Mouse (Mus musculus) CH12.LX (cell line): ENCODE measurements around the gene Gm11492. TPM values are rescaled to one million over a fixed set of nuclear protein-coding genes. Genes with fewer than 3 reads are reported as not detected.
A peak's percentile ranks its signal among the peaks of the same experiment; 100 is the strongest.

Experiments used
- DNase-seq: peaks from one replicate; pipeline ENCODE4 v3.0.0-alpha.2; 2013; ENCODE audit errors: extremely low read depth
- H3K27ac ChIP-seq: 2 replicates; pipeline ENCODE4 v1.5.1; 2012; ENCODE audit warnings: low read depth, mild to moderate bottlenecking, control low read depth, moderate library complexity; ENCODE audit not compliant: insufficient read depth
- H3K27me3 ChIP-seq: replicated peaks from 2 replicates; pipeline ENCODE3; 2012; ENCODE audit warnings: inconsistent platforms
- H3K36me3 ChIP-seq, 2 experiments: replicated peaks in 1 of 2; 2 replicates each; pipeline versions ENCODE3 to v1.6.1; 2012; ENCODE audit warnings: inconsistent platforms in 1 of 2, low read length in 1 of 2, mild to moderate bottlenecking in 1 of 2, mixed read lengths in 1 of 2, moderate library complexity in 1 of 2; ENCODE audit not compliant: control insufficient read depth in 1 of 2, insufficient read depth in 1 of 2
- H3K4me1 ChIP-seq, 2 experiments: 2 replicates each; pipeline ENCODE4 v1.6.1; 2012; ENCODE audit warnings: inconsistent platforms in 1 of 2, moderate library complexity in 1 of 2; ENCODE audit not compliant: insufficient read depth in 2 of 2, control insufficient read depth in 1 of 2
- H3K4me2 ChIP-seq: 2 replicates; pipeline ENCODE4 v1.6.1; 2012; ENCODE audit warnings: low read depth, mild to moderate bottlenecking, control low read depth; ENCODE audit not compliant: poor library complexity, insufficient read depth, severe bottlenecking
- H3K4me3 ChIP-seq, 3 experiments: fragments of 150-350 bp in 1 of 3; sonication (generic) in 1 of 3; replicated peaks in 1 of 3; 2 replicates each; pipeline versions ENCODE3 to v1.5.1; 2011 to 2012; ENCODE audit warnings: low read depth in 2 of 3, low read length in 2 of 3, mild to moderate bottlenecking in 2 of 3, moderate library complexity in 2 of 3, control low read depth in 1 of 3, improper control_type of control experiment in 1 of 3, inconsistent platforms in 1 of 3, mixed read lengths in 1 of 3; ENCODE audit not compliant: poor library complexity in 1 of 3
- H3K79me2 ChIP-seq: replicated peaks from 2 replicates; pipeline ENCODE4 v1.6.1; 2012; ENCODE audit warnings: mild to moderate bottlenecking, moderate library complexity; ENCODE audit not compliant: control insufficient read depth, poor library complexity, insufficient read depth, severe bottlenecking; ENCODE audit errors: extremely low read depth
- H3K9ac ChIP-seq: 2 replicates; pipeline ENCODE4 v1.6.1; 2012; ENCODE audit warnings: low read depth, mild to moderate bottlenecking, control low read depth, moderate library complexity; ENCODE audit not compliant: insufficient read depth
- H3K9me3 ChIP-seq: replicated peaks from 2 replicates; pipeline ENCODE3; 2012; ENCODE audit warnings: low read length, inconsistent platforms, mixed read lengths
- BHLHE40 ChIP-seq: IDR thresholded peaks from 2 replicates; pipeline ENCODE4 v1.6.1; 2011; ENCODE audit warnings: mild to moderate bottlenecking, low read depth, low read length, improper control_type of control experiment
- CHD1 ChIP-seq: IDR thresholded peaks from 2 replicates; pipeline ENCODE4 v1.6.1; 2012; ENCODE audit warnings: low read depth, low read length, improper control_type of control experiment, inconsistent platforms
- E2F4 ChIP-seq: IDR thresholded peaks from 2 replicates; pipeline ENCODE4 v1.6.1; 2011; ENCODE audit warnings: low read depth, low read length, improper control_type of control experiment; ENCODE audit not compliant: insufficient replicate concordance
- EP300 ChIP-seq: IDR thresholded peaks from 2 replicates; pipeline ENCODE4 v1.6.1; 2011; ENCODE audit warnings: low read length, improper control_type of control experiment
- ETS1 ChIP-seq: conservative IDR thresholded peaks from 2 replicates; pipeline ENCODE4 v1.6.1; 2012; ENCODE audit warnings: low read depth, mild to moderate bottlenecking, inconsistent platforms, low read length, improper control_type of control experiment, moderate library complexity
- GABPA ChIP-seq: IDR thresholded peaks from 2 replicates; pipeline ENCODE4 v1.6.1; 2012; ENCODE audit warnings: low read depth, low read length, improper control_type of control experiment, inconsistent platforms; ENCODE audit not compliant: insufficient replicate concordance
- IRF4 ChIP-seq: IDR thresholded peaks from 2 replicates; pipeline ENCODE4 v1.6.1; 2014; ENCODE audit warnings: low read depth, mild to moderate bottlenecking, inconsistent platforms, low read length, improper control_type of control experiment
- JUN ChIP-seq: IDR thresholded peaks from 2 replicates; pipeline ENCODE4 v1.6.1; 2011; ENCODE audit warnings: low read depth, mild to moderate bottlenecking, low read length, improper control_type of control experiment, moderate library complexity; ENCODE audit not compliant: insufficient read depth
- JUND ChIP-seq: conservative IDR thresholded peaks from 2 replicates; pipeline ENCODE4 v1.6.1; 2011; ENCODE audit warnings: low read depth, low read length, improper control_type of control experiment
- MAFK ChIP-seq: IDR thresholded peaks from 2 replicates; pipeline ENCODE4 v1.6.1; 2011; ENCODE audit warnings: low read length, improper control_type of control experiment; ENCODE audit not compliant: insufficient replicate concordance
- MAZ ChIP-seq: IDR thresholded peaks from 2 replicates; pipeline ENCODE4 v1.6.1; 2012; ENCODE audit warnings: low read depth, mild to moderate bottlenecking, inconsistent platforms, low read length, improper control_type of control experiment, moderate library complexity
- MXI1 ChIP-seq: IDR thresholded peaks from 2 replicates; pipeline ENCODE4 v1.6.1; 2011; ENCODE audit warnings: mild to moderate bottlenecking, low read depth, low read length, improper control_type of control experiment
- NELFE ChIP-seq: IDR thresholded peaks from 2 replicates; pipeline ENCODE4 v1.6.1; 2011; ENCODE audit warnings: low read depth, low read length, improper control_type of control experiment
- NRF1 ChIP-seq: IDR thresholded peaks from 2 replicates; pipeline ENCODE4 v1.6.1; 2014; ENCODE audit warnings: low read depth, mild to moderate bottlenecking, inconsistent platforms, low read length, improper control_type of control experiment, moderate library complexity
- PAX5 ChIP-seq: IDR thresholded peaks from 2 replicates; pipeline ENCODE4 v1.6.1; 2012; ENCODE audit warnings: low read length, inconsistent platforms, mixed read lengths
- POLR2A ChIP-seq: IDR thresholded peaks from 2 replicates; pipeline ENCODE4 v1.6.1; 2011; ENCODE audit warnings: low read depth, mild to moderate bottlenecking, improper control_type of control experiment, low read length
- POLR2AphosphoS2 ChIP-seq: IDR thresholded peaks from 2 replicates; pipeline ENCODE4 v1.6.1; 2011; ENCODE audit warnings: low read depth, low read length, improper control_type of control experiment
- RAD21 ChIP-seq: IDR thresholded peaks from 2 replicates; pipeline ENCODE4 v1.6.1; 2011; ENCODE audit warnings: low read depth, mild to moderate bottlenecking, low read length, improper control_type of control experiment, moderate library complexity
- SIN3A ChIP-seq: IDR thresholded peaks from 2 replicates; pipeline ENCODE4 v1.6.1; 2012; ENCODE audit warnings: low read length, improper control_type of control experiment, inconsistent platforms
- SMC3 ChIP-seq: IDR thresholded peaks from 2 replicates; pipeline ENCODE4 v1.6.1; 2011; ENCODE audit warnings: low read depth, low read length, improper control_type of control experiment
- TCF12 ChIP-seq: IDR thresholded peaks from 2 replicates; pipeline ENCODE4 v1.6.1; 2014; ENCODE audit warnings: low read depth, mild to moderate bottlenecking, inconsistent platforms, low read length, improper control_type of control experiment
- UBTF ChIP-seq: IDR thresholded peaks from 2 replicates; pipeline ENCODE4 v1.6.1; 2012; ENCODE audit warnings: low read depth, mild to moderate bottlenecking, inconsistent platforms, low read length, improper control_type of control experiment, moderate library complexity
- USF1 ChIP-seq: IDR thresholded peaks from 2 replicates; pipeline ENCODE4 v1.6.1; 2014; ENCODE audit warnings: low read depth, mild to moderate bottlenecking, inconsistent platforms, low read length, improper control_type of control experiment
- USF2 ChIP-seq: conservative IDR thresholded peaks from 2 replicates; pipeline ENCODE4 v1.6.1; 2011; ENCODE audit warnings: low read depth, low read length, improper control_type of control experiment
- ZC3H11A ChIP-seq: IDR thresholded peaks from 2 replicates; pipeline ENCODE4 v1.6.1; 2012; ENCODE audit warnings: low read depth, mild to moderate bottlenecking, inconsistent platforms, low read length, improper control_type of control experiment
- ZNF384 ChIP-seq: IDR thresholded peaks from 2 replicates; pipeline ENCODE4 v1.6.1; 2012; ENCODE audit warnings: low read depth, low read length, improper control_type of control experiment, inconsistent platforms
- dilution Hi-C: fragments of 300-500 bp; cut with MboI; formaldehyde crosslinking; loops from 2 replicates; pipeline ENCODE4 v1.14.3; 2020; ENCODE audit warnings: low sequenced_read_pairs; ENCODE audit not compliant: extremely low pct_unique_long_range_greater_than_20kb, extremely low pct_ligation_motif_present
- in situ Hi-C: fragments of 300-500 bp; cut with MboI; formaldehyde crosslinking; loops from 3 replicates; pipeline ENCODE4 v1.14.3; 2019; ENCODE audit warnings: low sequenced_read_pairs, low pct_ligation_motif_present, low pct_unique_long_range_greater_than_20kb, mixed read lengths
- polyA plus RNA-seq: library from polyadenylated mRNA; unstranded; fragments of >175 nt; gene quantifications from 2 replicates; pipeline ENCODE4 v1.2.1, GENCODE M21; 2012; ENCODE audit warnings: low read depth; ENCODE audit not compliant: insufficient read length
- total RNA-seq, 2 experiments: library from RNA; depleted of rRNA; stranded (reverse); fragments of 300-350 nt in 1 of 2; fragments of >200 nt in 1 of 2; gene quantifications; 2 replicates each; pipeline ENCODE4 v1.2.3; 2012 to 2014

Gm11492 gene
- total and polyA plus RNA-seq, 3 experiments: not detected

- H3K27me3 ChIP-seq: no peaks in the 10 kb centered on the region
- dilution Hi-C loops: no loop called here
- peak overlapping the region; percentile 54 for H3K9ac ChIP-seq
- peak overlapping the region; percentile 40 for H3K27ac ChIP-seq
- TF ChIP-seq MAFK (no peak), IRF4 (peak; percentile 39; the same call in 1 of the 2 replicates), PAX5 (no peak), CHD1 (no peak), NRF1 (no peak; the same call in 1 of the 2 replicates), EP300 (peak; percentile 54; the same call in 1 of the 2 replicates), JUN (no peak), TCF12 (peak; percentile 47; the same call in 1 of the 2 replicates), POLR2AphosphoS2 (no peak), ZC3H11A (no peak), E2F4 (no peak), USF2 (no peak), USF1 (no peak), MAZ (peak; percentile 73), SIN3A (no peak; the same call in none of the 2 replicates), ETS1 (peak; percentile 18; the same call in 1 of the 2 replicates), ZNF384 (no peak), MXI1 (peak; percentile 28), SMC3 (no peak; the same call in 1 of the 2 replicates), NELFE (0 out of 2 replicates have a peak, but pooled peaks have one; percentile 45), JUND (no peak), UBTF (peak; percentile 60; the same call in 1 of the 2 replicates), POLR2A (peak; percentile 56), BHLHE40 (no peak; the same call in 1 of the 2 replicates), GABPA (no peak), RAD21 (no peak)
- H3K4me1 ChIP-seq: peaks cover 25 to 64% of the 10 kb centered on the region in 2 experiments
- DNase-seq: peak; percentile 89
- peaks cover 12% of the 10 kb centered on the region for H3K79me2 ChIP-seq
- H3K4me2 ChIP-seq: peak overlapping the region; percentile 93
- no peaks in the 10 kb centered on the region for H3K9me3 ChIP-seq
- H3K36me3 ChIP-seq: peaks cover 31 to 38% of the 10 kb centered on the region in 2 experiments
- peak overlapping the region; percentile 53 to 62 (median 58) for H3K4me3 ChIP-seq
- in situ Hi-C loops: no loop called here
Measured at GRCm38 (mm10) chr11:87595327-87595841, 28.9 kb downstream of the Gm11492 start.
